Mouse (Mus musculus) spleen, adult 2 months (tissue): ENCODE results near the gene Map1lc3a.

Experiments
- CTCF ChIP-seq: fragments of 200-500 bp; IDR thresholded peaks from 2 replicates; pipeline ENCODE4 v1.5.1; 2011; ENCODE audit warnings: mild to moderate bottlenecking, inconsistent platforms; ENCODE audit not compliant: insufficient read depth, insufficient read length, insufficient replicate concordance; ENCODE audit errors: extremely low read depth
- POLR2A ChIP-seq: fragments of 200-500 bp; IDR thresholded peaks from 2 replicates; pipeline ENCODE4 v1.6.1; 2011; ENCODE audit warnings: low read depth, low read length, inconsistent platforms

DNA sequence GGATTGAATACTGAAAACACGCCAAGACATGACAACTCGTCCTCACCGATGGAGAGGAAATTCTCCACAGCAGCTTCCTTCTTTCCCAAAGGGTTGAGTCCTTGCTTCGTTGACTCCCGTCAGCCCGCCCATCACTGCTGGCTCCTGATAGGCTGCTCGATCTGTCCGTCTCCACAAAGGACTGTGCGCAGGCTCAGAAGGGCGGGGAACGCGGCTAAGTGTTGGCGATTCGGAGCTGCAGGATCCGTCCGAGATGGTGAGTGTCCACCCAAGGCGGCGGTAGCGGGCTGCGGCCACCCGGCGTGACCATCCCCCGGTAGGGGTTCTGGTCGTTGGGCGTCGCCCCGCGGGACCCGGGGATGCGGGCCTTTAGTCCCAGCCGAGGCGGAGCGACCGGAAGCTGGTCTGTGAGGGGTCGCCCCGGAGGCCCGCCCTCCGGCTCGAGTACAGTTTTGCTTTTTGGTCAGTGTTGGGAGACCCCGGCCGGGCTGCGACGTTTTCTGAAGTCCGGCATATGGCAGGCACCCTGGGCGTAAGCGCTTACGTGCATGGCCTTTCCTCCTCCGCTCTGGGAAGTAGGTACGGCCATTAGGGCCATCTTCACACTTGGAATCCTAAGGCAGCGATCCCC, 39.6 kb upstream of the Map1lc3a start, which contains the start of gene Dynlrb1:
- TF ChIP-seq CTCF: no peak
- peak; percentile 78 for TF ChIP-seq POLR2A
